Mouse (Mus musculus) liver, adult 2 months (tissue): ENCODE measurements around the gene Actr1b. TPM values are rescaled to one million over a fixed set of nuclear protein-coding genes. Genes with fewer than 3 reads are reported as not detected.

Source experiments
- DNase-seq: peaks from one replicate; pipeline ENCODE4 v3.0.0-alpha.2; 2011; ENCODE audit warnings: low read depth, low spot score; ENCODE audit errors: extremely low read depth
- H3K27ac ChIP-seq: fragments of 200-500 bp; replicated peaks from 2 replicates; pipeline ENCODE4 v1.5.1; 2012; ENCODE audit warnings: low read depth, mild to moderate bottlenecking, control low read depth, inconsistent platforms, low read length; ENCODE audit not compliant: insufficient read depth
- H3K27me3 ChIP-seq: fragments of 200-500 bp; 2 replicates; pipeline ENCODE4 v1.6.1; 2012; ENCODE audit warnings: mild to moderate bottlenecking, moderate library complexity, low read length, inconsistent platforms; ENCODE audit not compliant: control insufficient read depth, insufficient read depth
- H3K36me3 ChIP-seq: fragments of 200-500 bp; 2 replicates; pipeline ENCODE4 v1.6.1; 2012; ENCODE audit warnings: low read length, inconsistent platforms; ENCODE audit not compliant: control insufficient read depth, insufficient read depth
- H3K4me1 ChIP-seq: fragments of 200-500 bp; 2 replicates; pipeline ENCODE4 v1.6.1; 2011; ENCODE audit warnings: low read length; ENCODE audit not compliant: control insufficient read depth, insufficient read depth
- H3K4me3 ChIP-seq: fragments of 200-500 bp; 2 replicates; pipeline ENCODE4 v1.5.1; 2011; ENCODE audit warnings: low read depth, mild to moderate bottlenecking, control low read depth, low read length, moderate library complexity; ENCODE audit not compliant: insufficient read depth
- H3K79me2 ChIP-seq: fragments of 200-500 bp; 2 replicates; pipeline ENCODE4 v1.6.1; 2012; ENCODE audit warnings: inconsistent platforms, mild to moderate bottlenecking, low read length, moderate library complexity; ENCODE audit not compliant: control insufficient read depth, insufficient read depth
- H3K9ac ChIP-seq: fragments of 200-500 bp; 2 replicates; pipeline ENCODE4 v1.6.1; 2012; ENCODE audit warnings: low read depth, mild to moderate bottlenecking, control low read depth, inconsistent platforms, low read length
- CTCF ChIP-seq: fragments of 200-500 bp; IDR thresholded peaks from 2 replicates; pipeline ENCODE4 v1.5.1; 2011; ENCODE audit warnings: low read depth, low read length, control low read depth
- POLR2A ChIP-seq: fragments of 200-500 bp; IDR thresholded peaks from 2 replicates; pipeline ENCODE4 v1.6.1; 2011; ENCODE audit warnings: low read length, control low read depth; ENCODE audit not compliant: insufficient read depth; ENCODE audit errors: extremely low read depth
- WGBS: fragments of 180-500 bp; shearing (Covaris S2); methylation state at CpG from one replicate; pipeline ENCODE4 v1.1.7; 2018; 5-methylcytosine and 5-hydroxymethylcytosine counted together
- polyA plus RNA-seq: library from polyadenylated mRNA; depleted of rRNA; stranded (reverse); fragments of >200 nt; gene quantifications from 2 replicates; pipeline ENCODE4 v1.2.3, GENCODE M21; 2012; rRNA removed
- total RNA-seq: library from RNA; depleted of rRNA; stranded (reverse); fragments of >200 nt; gene quantifications from 2 replicates; pipeline ENCODE4 v1.2.3, GENCODE M21; 2014; rRNA removed

The Actr1b gene
- total and polyA plus RNA-seq, 2 experiments, result 34.9 to 71.3 TPM

- Histone ChIP-seq H3K79me2 (no peaks in the 10 kb centered on the region), H3K36me3 (no peaks in the 10 kb centered on the region), H3K9ac (no peak overlapping the region), H3K27me3 (no peaks in the 10 kb centered on the region), H3K4me1 (no peaks in the 10 kb centered on the region), H3K4me3 (no peak overlapping the region), H3K27ac (no peak overlapping the region)
- no peak for DNase-seq
- 93% methylated on average over 5 of the region's 5 CpGs for WGBS
- TF ChIP-seq CTCF, result no peak
- TF ChIP-seq POLR2A, result no peak
Observed at GRCm38 (mm10) chr1:36655039-36655438, 59.2 kb downstream of the Actr1b start.

Other genes with a start within 250 kb of the Actr1b start
- 2.3 and 3.9 TPM in 2 replicates for gene Cnnm4, start 242.8 kb downstream of the Actr1b start, total RNA-seq
- gene Cnnm4, start 242.8 kb downstream of the Actr1b start, polyA plus RNA-seq, result 2.4 and 2.7 TPM in 2 replicates
- gene Cnnm3, start 202.6 kb downstream of the Actr1b start, total RNA-seq, result 4.4 and 6.8 TPM in 2 replicates
- 11.3 and 14.1 TPM in 2 replicates for gene Cnnm3, start 202.6 kb downstream of the Actr1b start, polyA plus RNA-seq
- 1.8 and 2.0 TPM in 2 replicates for gene Ankrd23, start 177.5 kb downstream of the Actr1b start, total RNA-seq
- 3.5 and 5.1 TPM in 2 replicates for gene Ankrd23, start 177.5 kb downstream of the Actr1b start, polyA plus RNA-seq
- gene Gm42417, start 175.0 kb downstream of the Actr1b start, total RNA-seq, result not detected in 2 replicates
- not detected in 2 replicates for gene Gm42417, start 175.0 kb downstream of the Actr1b start, polyA plus RNA-seq
- 2.6 and 4.9 TPM in 2 replicates for gene Ankrd39, start 167.0 kb downstream of the Actr1b start, total RNA-seq
- 7.7 and 9.4 TPM in 2 replicates for gene Ankrd39, start 167.0 kb downstream of the Actr1b start, polyA plus RNA-seq
- 1.5 and 2.2 TPM in 2 replicates for gene Sema4c, start 156.1 kb downstream of the Actr1b start, total RNA-seq
- 1.4 and 2.4 TPM in 2 replicates for gene Sema4c, start 156.1 kb downstream of the Actr1b start, polyA plus RNA-seq
- 0.18 TPM in 1 of 2 replicates, not detected in the other for gene Fam178b, start 31.2 kb downstream of the Actr1b start, total RNA-seq
- 0.11 TPM in 1 of 2 replicates, not detected in the other for gene Fam178b, start 31.2 kb downstream of the Actr1b start, polyA plus RNA-seq
- gene Cox5b, start 23.0 kb downstream of the Actr1b start, total RNA-seq, result 445 and 458 TPM in 2 replicates
- 756 and 791 TPM in 2 replicates for gene Cox5b, start 23.0 kb downstream of the Actr1b start, polyA plus RNA-seq
- not detected in 2 replicates for gene 4933424G06Rik, start 4.3 kb downstream of the Actr1b start, total RNA-seq
- not detected in 2 replicates for gene 4933424G06Rik, start 4.3 kb downstream of the Actr1b start, polyA plus RNA-seq
- 14.8 and 15.2 TPM in 2 replicates for gene Zap70, start 47.4 kb upstream of the Actr1b start, total RNA-seq
- gene Zap70, start 47.4 kb upstream of the Actr1b start, polyA plus RNA-seq, result 18.1 and 24.4 TPM in 2 replicates
- gene Tmem131, start 229.2 kb upstream of the Actr1b start, total RNA-seq, result 10.2 and 12.2 TPM in 2 replicates
- gene Tmem131, start 229.2 kb upstream of the Actr1b start, polyA plus RNA-seq, result 6.1 and 6.3 TPM in 2 replicates